Mouse (Mus musculus): ENCODE data around the gene Tubgcp6. TPM values are rescaled to one million over a fixed set of nuclear protein-coding genes. Genes with fewer than 3 reads are reported as not detected.

Gene Tubgcp6
- polyA plus RNA-seq, 1 experiment from 2014 or later: 25.7 TPM

GRCm38 (mm10) chr15:89123595-89123994, 683 bp upstream of the Tubgcp6 start:
- peak overlapping the region; percentile 96 for H3K4me3 ChIP-seq
- no peaks in the 10 kb centered on the region for H3K9me3 ChIP-seq
- peaks cover 60% of the 10 kb centered on the region for H3K4me1 ChIP-seq
- no peaks in the 10 kb centered on the region for H3K27me3 ChIP-seq (ENCODE audit: poor library complexity, severe bottlenecking)
- peaks cover 42% of the 10 kb centered on the region for H3K36me3 ChIP-seq (replicated peaks)
- H3K27ac ChIP-seq: peak overlapping the region; percentile 88
- peak; percentile 26 for DNase-seq (ENCODE audit: extremely low spot score, low spot score)
- 51% methylated on average over 11 of the region's 11 CpGs for WGBS

DNA sequence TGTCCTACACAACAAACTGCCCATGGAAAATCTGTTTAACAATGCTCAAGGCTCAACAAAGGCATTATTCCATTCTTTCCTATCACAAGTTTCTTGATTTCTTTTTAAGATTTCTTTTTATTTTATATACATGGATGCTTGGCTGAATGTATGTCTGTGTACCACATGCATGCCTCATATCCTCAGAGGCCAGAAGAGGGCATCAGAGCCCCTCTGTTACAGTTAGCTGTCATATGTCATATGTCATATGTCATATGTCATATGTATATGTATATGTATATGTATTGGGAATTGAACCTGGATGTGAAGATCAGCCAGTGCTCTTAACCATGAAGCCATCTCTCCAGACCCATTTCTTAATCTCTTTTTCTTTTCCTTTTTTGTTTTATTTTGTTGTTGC, 4.9 kb downstream of the Tubgcp6 start:
- Histone ChIP-seq H3K4me3 (no peak overlapping the region), H3K36me3 (replicated peaks) (peaks cover 79% of the 10 kb centered on the region), H3K9me3 (no peaks in the 10 kb centered on the region), H3K27me3 (ENCODE audit: poor library complexity, severe bottlenecking) (no peaks in the 10 kb centered on the region), H3K4me1 (peaks cover 31% of the 10 kb centered on the region), H3K27ac (no peak overlapping the region)
- no peak for DNase-seq (ENCODE audit: extremely low spot score, low spot score)

DNA sequence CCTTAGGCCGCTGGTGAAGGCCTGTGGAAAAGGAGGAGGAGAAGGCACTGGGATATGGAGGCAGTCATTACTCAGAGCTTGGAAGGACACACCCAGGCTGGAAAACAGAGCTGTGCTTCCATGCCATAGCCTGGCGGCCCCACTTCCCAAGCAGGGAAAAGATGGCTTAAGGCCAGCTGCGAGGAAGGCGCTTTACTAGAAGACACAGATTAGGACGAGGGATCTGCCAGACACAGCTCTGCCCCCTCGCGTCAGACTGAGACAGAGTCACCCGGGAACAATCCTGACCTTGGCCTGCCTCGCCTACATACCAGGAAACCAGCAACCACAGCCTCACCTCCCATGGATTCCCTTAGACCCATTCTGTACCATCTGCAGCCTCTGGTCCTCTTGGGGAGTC, 12.8 kb downstream of the Tubgcp6 start:
- Histone ChIP-seq H3K36me3 (replicated peaks) (peaks cover 99% of the 10 kb centered on the region), H3K4me1 (no peaks in the 10 kb centered on the region), H3K9me3 (no peaks in the 10 kb centered on the region), H3K27ac (no peak overlapping the region), H3K4me3 (no peak overlapping the region), H3K27me3 (ENCODE audit: poor library complexity, severe bottlenecking) (no peaks in the 10 kb centered on the region)
- DNase-seq (ENCODE audit: extremely low spot score, low spot score): no peak
- WGBS: 83% methylated on average over 9 of the region's 9 CpGs

GRCm38 (mm10) chr15:89106976-89107375, 15.9 kb downstream of the Tubgcp6 start:
- H3K36me3 ChIP-seq (replicated peaks): peaks cover 100% of the 10 kb centered on the region
- no peaks in the 10 kb centered on the region for H3K27me3 ChIP-seq (ENCODE audit: poor library complexity, severe bottlenecking)
- no peak for DNase-seq (ENCODE audit: extremely low spot score, low spot score)
- no peaks in the 10 kb centered on the region for H3K9me3 ChIP-seq
- WGBS: 96% methylated on average over 1 of the region's 1 CpGs
- H3K4me1 ChIP-seq: peaks cover 5% of the 10 kb centered on the region
- no peak overlapping the region for H3K27ac ChIP-seq
- H3K4me3 ChIP-seq: no peak overlapping the region

GRCm38 (mm10) chr15:89106073-89106472, 16.8 kb downstream of the Tubgcp6 start:
- no peak overlapping the region for H3K4me3 ChIP-seq
- no peaks in the 10 kb centered on the region for H3K27me3 ChIP-seq (ENCODE audit: poor library complexity, severe bottlenecking)
- 92% methylated on average over 13 of the region's 13 CpGs for WGBS
- H3K4me1 ChIP-seq: peaks cover 5% of the 10 kb centered on the region
- H3K27ac ChIP-seq: no peak overlapping the region
- H3K36me3 ChIP-seq (replicated peaks): peaks cover 100% of the 10 kb centered on the region
- no peaks in the 10 kb centered on the region for H3K9me3 ChIP-seq
- DNase-seq (ENCODE audit: extremely low spot score, low spot score): no peak

- peaks cover 5% of the 10 kb centered on the region for H3K4me1 ChIP-seq
Observed at GRCm38 (mm10) chr15:89104425-89104824, 18.5 kb downstream of the Tubgcp6 start.

DNA sequence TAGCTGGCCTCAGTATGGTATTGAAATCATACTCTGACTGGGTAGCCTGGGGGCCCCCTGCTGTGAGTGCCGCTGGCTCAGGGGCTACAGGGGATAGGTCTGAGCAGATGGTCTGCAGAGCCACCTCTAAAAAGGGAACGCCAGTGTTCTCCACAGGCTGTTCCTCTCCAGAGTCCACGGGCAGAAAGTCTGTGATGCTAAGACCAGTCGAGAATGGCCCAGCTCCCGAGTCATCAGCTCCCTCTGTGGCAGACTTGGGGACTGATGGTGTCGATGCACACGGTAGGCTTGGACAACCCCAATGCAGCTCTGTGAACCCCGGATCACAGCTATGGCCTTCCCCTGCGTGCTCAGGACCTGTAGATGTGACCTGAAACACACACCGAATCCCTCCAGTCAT, 19.0 kb downstream of the Tubgcp6 start:
- Histone ChIP-seq H3K4me3 (no peak overlapping the region), H3K27me3 (ENCODE audit: poor library complexity, severe bottlenecking) (no peaks in the 10 kb centered on the region), H3K27ac (no peak overlapping the region), H3K4me1 (peaks cover 5% of the 10 kb centered on the region), H3K9me3 (no peaks in the 10 kb centered on the region), H3K36me3 (replicated peaks) (peaks cover 100% of the 10 kb centered on the region)
- 88% methylated on average over 10 of the region's 10 CpGs for WGBS
- DNase-seq (ENCODE audit: extremely low spot score, low spot score): no peak

More at GRCm38 (mm10) chr15:89104425-89104824, 18.5 kb downstream of the Tubgcp6 start:
- peaks cover 100% of the 10 kb centered on the region for H3K36me3 ChIP-seq (replicated peaks)
- WGBS: 95% methylated on average over 8 of the region's 8 CpGs
- no peak for DNase-seq (ENCODE audit: extremely low spot score, low spot score)
- H3K27me3 ChIP-seq (ENCODE audit: poor library complexity, severe bottlenecking): no peaks in the 10 kb centered on the region
- no peak overlapping the region for H3K4me3 ChIP-seq
- H3K27ac ChIP-seq: no peak overlapping the region
- no peaks in the 10 kb centered on the region for H3K9me3 ChIP-seq

DNA sequence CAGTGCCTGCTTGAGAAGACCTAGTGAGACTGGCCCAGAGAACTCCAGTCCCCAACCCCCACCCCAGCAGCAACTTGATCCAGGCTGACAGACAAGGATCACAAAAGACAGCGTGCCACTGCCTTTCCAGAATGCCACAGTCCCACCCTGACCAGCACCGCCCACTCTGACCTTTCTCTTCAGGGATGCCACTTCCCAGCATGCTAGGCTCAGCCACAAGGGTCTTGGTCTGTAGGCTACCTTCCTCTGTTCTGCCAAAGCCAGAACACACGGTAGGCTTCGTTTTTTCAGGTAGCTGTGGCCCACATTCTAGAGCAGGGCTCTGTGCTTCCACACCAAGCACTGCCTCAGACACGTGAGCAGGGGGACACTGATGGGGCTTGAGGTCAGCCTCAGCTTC, 20.3 kb downstream of the Tubgcp6 start:
- Histone ChIP-seq H3K4me3 (no peak overlapping the region), H3K27ac (no peak overlapping the region), H3K4me1 (peaks cover 5% of the 10 kb centered on the region), H3K27me3 (ENCODE audit: poor library complexity, severe bottlenecking) (no peaks in the 10 kb centered on the region), H3K9me3 (no peaks in the 10 kb centered on the region), H3K36me3 (replicated peaks) (peaks cover 100% of the 10 kb centered on the region)
- WGBS: 68% methylated on average over 5 of the region's 5 CpGs
- DNase-seq (ENCODE audit: extremely low spot score, low spot score): no peak

DNA sequence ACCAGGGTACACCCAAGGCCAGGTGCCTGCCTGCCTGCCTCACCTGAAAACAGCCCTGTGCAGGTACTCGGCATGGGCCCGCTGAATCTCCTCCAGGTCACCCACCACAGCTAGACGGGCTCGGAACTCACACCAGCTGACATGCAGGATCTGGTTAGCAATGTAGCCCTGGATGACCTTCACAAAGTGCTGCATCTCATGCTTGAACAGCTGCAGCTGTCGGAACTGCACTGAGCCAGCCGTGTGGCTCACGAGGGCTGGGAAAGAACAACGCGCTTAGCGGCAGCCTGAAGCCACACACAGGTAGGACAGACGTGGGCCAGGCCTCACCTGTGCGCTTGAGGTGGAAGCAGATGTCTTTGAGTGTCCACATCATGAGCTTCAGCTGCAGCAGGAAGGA, 22.1 kb downstream of the Tubgcp6 start:
- Histone ChIP-seq H3K4me3 (no peak overlapping the region), H3K36me3 (replicated peaks) (peaks cover 100% of the 10 kb centered on the region), H3K27ac (no peak overlapping the region), H3K9me3 (no peaks in the 10 kb centered on the region), H3K4me1 (peaks cover 5% of the 10 kb centered on the region), H3K27me3 (ENCODE audit: poor library complexity, severe bottlenecking) (no peaks in the 10 kb centered on the region)
- 96% methylated on average over 12 of the region's 12 CpGs for WGBS
- DNase-seq (ENCODE audit: extremely low spot score, low spot score): no peak

DNA sequence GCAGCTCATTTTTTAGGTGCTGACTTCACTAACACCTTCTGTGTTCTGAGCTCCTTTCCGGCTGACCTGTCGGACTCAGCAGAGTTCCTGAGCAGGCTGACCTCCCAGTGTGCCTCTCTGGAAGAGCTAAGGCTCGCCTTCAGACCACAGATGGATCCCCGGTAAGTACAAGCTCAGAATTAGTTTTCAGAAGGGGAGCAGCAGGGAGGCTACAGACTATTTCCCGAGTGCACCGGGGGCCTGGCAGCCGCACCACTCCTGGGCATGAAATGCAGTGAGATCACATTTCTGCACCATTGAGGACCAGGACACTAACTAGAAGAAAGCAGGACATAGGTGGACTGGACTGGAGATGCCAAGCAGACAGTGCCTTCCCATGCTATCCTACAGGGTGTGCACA, 24.3 kb downstream of the Tubgcp6 start:
- H3K36me3 ChIP-seq (replicated peaks): peaks cover 100% of the 10 kb centered on the region
- WGBS: 92% methylated on average over 7 of the region's 7 CpGs

DNA sequence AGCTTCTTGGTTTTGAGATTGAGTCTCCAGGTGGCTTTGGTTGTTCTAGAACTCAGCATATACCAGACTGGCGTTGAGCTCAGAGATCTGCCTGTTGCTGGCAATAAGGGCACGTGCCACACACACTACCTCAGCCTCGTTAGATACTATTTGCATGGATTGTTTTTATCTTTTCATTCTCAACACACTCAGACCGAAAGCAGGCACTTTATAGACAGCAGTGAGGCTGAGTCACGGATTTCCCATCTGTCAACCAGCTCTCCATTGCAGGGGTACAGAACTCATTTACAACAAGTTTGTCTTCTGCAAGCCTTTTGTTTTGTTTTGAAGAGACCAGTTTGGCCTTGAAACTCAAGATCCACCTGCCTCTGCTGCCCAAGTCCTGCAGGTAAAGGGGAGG, 25.5 kb downstream of the Tubgcp6 start:
- H3K4me3 ChIP-seq: no peak overlapping the region
- H3K9me3 ChIP-seq: no peaks in the 10 kb centered on the region
- WGBS: 95% methylated on average over 5 of the region's 5 CpGs
- H3K4me1 ChIP-seq: peaks cover 1% of the 10 kb centered on the region
- H3K27me3 ChIP-seq (ENCODE audit: poor library complexity, severe bottlenecking): no peaks in the 10 kb centered on the region
- H3K27ac ChIP-seq: no peak overlapping the region
- DNase-seq (ENCODE audit: extremely low spot score, low spot score): no peak
- H3K36me3 ChIP-seq (replicated peaks): peaks cover 100% of the 10 kb centered on the region

More for the DNA sequence above, 24.3 kb downstream of the Tubgcp6 start:
- H3K27me3 ChIP-seq (ENCODE audit: poor library complexity, severe bottlenecking): no peaks in the 10 kb centered on the region
- H3K4me1 ChIP-seq: peaks cover 5% of the 10 kb centered on the region
- no peak overlapping the region for H3K4me3 ChIP-seq
- H3K9me3 ChIP-seq: no peaks in the 10 kb centered on the region
- DNase-seq (ENCODE audit: extremely low spot score, low spot score): no peak
- no peak overlapping the region for H3K27ac ChIP-seq

DNA sequence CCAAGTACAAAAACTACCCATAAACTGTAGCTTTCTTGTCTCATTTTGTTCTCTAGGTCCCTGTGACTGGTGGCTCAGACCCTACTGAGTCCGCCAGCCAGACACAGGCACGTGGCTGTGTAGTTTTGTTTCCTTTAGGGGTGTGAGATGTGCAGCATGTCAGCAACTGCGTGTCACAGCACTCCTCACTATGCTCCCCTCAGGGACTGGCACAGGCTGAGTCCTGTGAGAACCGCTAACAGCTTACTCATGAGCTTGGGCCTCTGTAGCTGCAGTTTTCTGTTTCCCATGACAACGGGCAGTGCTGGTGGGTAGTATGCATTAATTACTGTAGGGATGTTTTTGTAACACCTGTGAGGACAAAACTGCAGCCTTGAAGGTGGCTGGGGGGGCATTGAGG, 30.7 kb downstream of the Tubgcp6 start:
- Histone ChIP-seq H3K4me1 (peaks cover 26% of the 10 kb centered on the region), H3K4me3 (no peak overlapping the region), H3K27ac (no peak overlapping the region), H3K27me3 (ENCODE audit: poor library complexity, severe bottlenecking) (no peaks in the 10 kb centered on the region), H3K9me3 (no peaks in the 10 kb centered on the region), H3K36me3 (replicated peaks) (peaks cover 52% of the 10 kb centered on the region)
- no peak for DNase-seq (ENCODE audit: extremely low spot score, low spot score)
- 87% methylated on average over 5 of the region's 5 CpGs for WGBS

DNA sequence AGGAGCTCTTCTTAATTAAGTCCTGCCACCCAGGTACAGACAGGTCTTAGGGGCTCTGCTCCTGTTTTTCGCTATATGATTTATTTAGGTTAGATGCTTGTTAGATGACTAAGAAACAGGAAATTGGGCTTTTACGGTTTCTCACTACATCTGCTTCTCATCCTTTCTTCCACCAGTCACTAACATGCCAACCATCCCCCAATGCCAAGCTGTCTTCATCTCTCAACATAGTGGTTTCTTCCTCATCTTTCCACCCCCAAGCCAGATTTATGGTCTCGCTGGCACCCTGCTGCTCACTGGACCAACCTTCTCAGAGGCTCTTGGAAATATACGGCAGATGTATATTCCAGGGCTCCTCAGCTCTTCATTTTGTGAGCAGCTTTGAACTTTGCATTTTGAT, 32.2 kb downstream of the Tubgcp6 start:
- H3K9me3 ChIP-seq: no peaks in the 10 kb centered on the region
- H3K4me3 ChIP-seq: peak overlapping the region; percentile 96; the same call in 1 of the 2 replicates
- 92% methylated on average over 4 of the region's 4 CpGs for WGBS
- H3K27ac ChIP-seq: no peak overlapping the region
- H3K4me1 ChIP-seq: peaks cover 26% of the 10 kb centered on the region
- peaks cover 51% of the 10 kb centered on the region for H3K36me3 ChIP-seq (replicated peaks)
- no peak for DNase-seq (ENCODE audit: extremely low spot score, low spot score)
- no peaks in the 10 kb centered on the region for H3K27me3 ChIP-seq (ENCODE audit: poor library complexity, severe bottlenecking)
